Mouse (Mus musculus): ENCODE measurements around the gene Tmco3. TPM values are rescaled to one million over a fixed set of nuclear protein-coding genes. Genes with fewer than 3 reads are reported as not detected.
"Not testable (repeated sequence)": the region's sequence is repeated elsewhere in the genome, so short reads cannot be mapped to it uniquely, and the experiment has no call there.

Gene Tmco3
- total and polyA plus RNA-seq, 2 experiments from 2014 or later = 10.8 to 16.7 TPM

DNA sequence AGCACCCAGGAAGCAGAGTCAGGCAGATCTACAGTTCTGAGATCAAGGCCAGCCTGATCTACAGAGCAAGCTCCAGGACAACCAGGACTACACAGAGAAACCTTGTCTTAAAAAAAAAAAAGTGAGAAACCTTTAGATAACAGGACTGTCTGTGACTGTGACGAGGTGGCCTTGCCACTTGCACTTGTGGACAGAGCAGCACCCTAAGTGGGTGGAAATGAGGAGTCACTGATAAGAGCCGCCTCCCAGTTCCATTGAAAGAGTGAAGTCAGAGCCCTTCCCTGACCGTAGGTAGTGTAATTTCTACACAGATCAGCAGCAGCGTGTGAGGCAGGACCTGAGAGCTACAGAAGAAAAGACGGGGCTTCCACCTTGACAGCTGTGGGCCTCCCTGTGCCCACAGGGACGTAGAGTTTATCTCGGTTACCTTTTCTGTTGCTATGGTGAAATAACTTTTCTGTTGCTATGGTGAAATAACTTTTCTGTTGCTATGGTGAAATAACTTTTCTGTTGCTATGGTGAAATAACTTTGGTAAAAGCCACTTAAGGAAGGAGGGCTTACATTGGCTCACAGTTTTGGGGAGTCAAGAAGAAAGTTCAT is 18.4 kb downstream of the Tmco3 start:
- no peak overlapping the region for H3K27ac ChIP-seq (ENCODE audit: low read depth)
- DNase-seq (ENCODE audit: low spot score) = no peak
- 54% methylated on average over 7 of the region's 7 CpGs for WGBS
- H3K4me2 ChIP-seq (ENCODE audit: low read depth, low read length) = no peak overlapping the region
- H3K4me3 ChIP-seq (ENCODE audit: low read depth, low read length) = no peak overlapping the region
- no peaks in the 10 kb centered on the region for H3K9me3 ChIP-seq (replicated peaks; ENCODE audit: control insufficient read depth, low read length)
- no peak for ATAC-seq (ENCODE audit: insufficient read depth, low read depth)
- H3K36me3 ChIP-seq (replicated peaks; ENCODE audit: control insufficient read depth, insufficient read depth, low read length) = peaks cover 45% of the 10 kb centered on the region
- TF ChIP-seq EP300 (IDR thresholded peaks at IDR 0.05; ENCODE audit: low read depth) (no peak), CTCF (IDR thresholded peaks at IDR 0.05; ENCODE audit: low read depth) (no peak)
- no peak overlapping the region for H3K9ac ChIP-seq (replicated peaks; ENCODE audit: low read depth, low read length)
- H3K4me1 ChIP-seq (ENCODE audit: control insufficient read depth, insufficient read depth) = no peaks in the 10 kb centered on the region
- no peaks in the 10 kb centered on the region for H3K27me3 ChIP-seq (ENCODE audit: control insufficient read depth, insufficient read depth, low read length)

GRCm38 (mm10) chr8:13306916-13307315 is 18.9 kb downstream of the Tmco3 start:
- H3K4me3 ChIP-seq (ENCODE audit: low read depth, low read length) = no peak overlapping the region
- no peaks in the 10 kb centered on the region for H3K4me1 ChIP-seq (ENCODE audit: control insufficient read depth, insufficient read depth)
- H3K27ac ChIP-seq (ENCODE audit: low read depth) = no peak overlapping the region
- TF ChIP-seq CTCF (IDR thresholded peaks at IDR 0.05; ENCODE audit: low read depth) (no peak), EP300 (IDR thresholded peaks at IDR 0.05; ENCODE audit: low read depth) (no peak)
- H3K27me3 ChIP-seq (ENCODE audit: control insufficient read depth, insufficient read depth, low read length) = no peaks in the 10 kb centered on the region
- no peak for ATAC-seq (ENCODE audit: insufficient read depth, low read depth)
- H3K9me3 ChIP-seq (replicated peaks; ENCODE audit: control insufficient read depth, low read length) = no peaks in the 10 kb centered on the region
- 79% methylated on average over 9 of the region's 9 CpGs for WGBS
- H3K4me2 ChIP-seq (ENCODE audit: low read depth, low read length) = no peak overlapping the region
- DNase-seq (ENCODE audit: low spot score) = no peak
- H3K36me3 ChIP-seq (replicated peaks; ENCODE audit: control insufficient read depth, insufficient read depth, low read length) = peaks cover 40% of the 10 kb centered on the region
- H3K9ac ChIP-seq (replicated peaks; ENCODE audit: low read depth, low read length) = no peak overlapping the region

DNA sequence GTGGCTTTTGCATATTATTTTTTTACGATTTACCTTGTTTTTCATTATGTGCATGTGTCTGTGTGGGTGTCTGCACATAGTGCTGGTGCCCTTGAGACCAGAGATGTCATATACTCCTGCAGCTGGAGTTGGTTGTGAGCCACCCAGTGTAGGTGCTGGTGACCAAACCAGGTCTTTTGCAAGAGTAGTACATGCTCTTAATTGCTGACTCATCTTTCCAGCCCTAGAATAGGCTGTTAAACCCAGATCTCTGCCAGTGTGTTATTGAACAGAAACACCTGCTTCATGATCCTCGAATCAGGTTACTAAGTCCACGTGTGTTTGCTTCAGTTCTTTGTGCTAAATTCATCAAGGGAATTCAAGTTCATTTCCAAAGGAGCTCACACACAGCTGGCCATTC is 26.9 kb downstream of the Tmco3 start:
- Histone ChIP-seq H3K27me3 (ENCODE audit: control insufficient read depth, insufficient read depth, low read length) (no peaks in the 10 kb centered on the region), H3K4me3 (ENCODE audit: low read depth, low read length) (no peak overlapping the region), H3K36me3 (replicated peaks; ENCODE audit: control insufficient read depth, insufficient read depth, low read length) (peaks cover 46% of the 10 kb centered on the region), H3K27ac (ENCODE audit: low read depth) (no peak overlapping the region), H3K9ac (replicated peaks; ENCODE audit: low read depth, low read length) (no peak overlapping the region), H3K4me2 (ENCODE audit: low read depth, low read length) (no peak overlapping the region), H3K4me1 (ENCODE audit: control insufficient read depth, insufficient read depth) (no peaks in the 10 kb centered on the region), H3K9me3 (replicated peaks; ENCODE audit: control insufficient read depth, low read length) (no peaks in the 10 kb centered on the region)
- ATAC-seq (ENCODE audit: insufficient read depth, low read depth) (no peak), DNase-seq (ENCODE audit: low spot score) (no peak)
- WGBS = 82% methylated on average over 3 of the region's 3 CpGs
- TF ChIP-seq CTCF (IDR thresholded peaks at IDR 0.05; ENCODE audit: low read depth) (no peak), EP300 (IDR thresholded peaks at IDR 0.05; ENCODE audit: low read depth) (no peak)

- no peak for ATAC-seq (ENCODE audit: insufficient read depth, low read depth)
- Histone ChIP-seq H3K9ac (replicated peaks; ENCODE audit: low read depth, low read length) (no peak overlapping the region), H3K9me3 (replicated peaks; ENCODE audit: control insufficient read depth, low read length) (no peaks in the 10 kb centered on the region)
Measured at GRCm38 (mm10) chr8:13316671-13317070, 28.7 kb downstream of the Tmco3 start.

GRCm38 (mm10) chr8:13326598-13326997 is 38.6 kb downstream of the Tmco3 start:
- Histone ChIP-seq H3K27ac (ENCODE audit: low read depth) (no peak overlapping the region), H3K9ac (replicated peaks; ENCODE audit: low read depth, low read length) (no peak overlapping the region), H3K4me2 (ENCODE audit: low read depth, low read length) (no peak overlapping the region), H3K36me3 (replicated peaks; ENCODE audit: control insufficient read depth, insufficient read depth, low read length) (0 out of 2 replicates have a peak, but pooled peaks cover 7% of the 10 kb centered on the region), H3K27me3 (ENCODE audit: control insufficient read depth, insufficient read depth, low read length) (no peaks in the 10 kb centered on the region), H3K9me3 (replicated peaks; ENCODE audit: control insufficient read depth, low read length) (no peaks in the 10 kb centered on the region), H3K4me1 (ENCODE audit: control insufficient read depth, insufficient read depth) (no peaks in the 10 kb centered on the region), H3K4me3 (ENCODE audit: low read depth, low read length) (no peak overlapping the region)
- ATAC-seq (ENCODE audit: insufficient read depth, low read depth) (no peak), DNase-seq (ENCODE audit: low spot score) (peak; percentile 28)
- 34% methylated on average over 5 of the region's 5 CpGs for WGBS
- no peak for TF ChIP-seq EP300 (IDR thresholded peaks at IDR 0.05; ENCODE audit: low read depth)
- TF ChIP-seq CTCF (IDR thresholded peaks at IDR 0.05; ENCODE audit: low read depth) = peak; percentile 52

More at GRCm38 (mm10) chr8:13316671-13317070, 28.7 kb downstream of the Tmco3 start:
- no peaks in the 10 kb centered on the region for H3K27me3 ChIP-seq (ENCODE audit: control insufficient read depth, insufficient read depth, low read length)
- no peak overlapping the region for H3K4me3 ChIP-seq (ENCODE audit: low read depth, low read length)
- no peak overlapping the region for H3K27ac ChIP-seq (ENCODE audit: low read depth)
- peaks cover 50% of the 10 kb centered on the region for H3K36me3 ChIP-seq (replicated peaks; ENCODE audit: control insufficient read depth, insufficient read depth, low read length)
- TF ChIP-seq CTCF (IDR thresholded peaks at IDR 0.05; ENCODE audit: low read depth) (no peak), EP300 (IDR thresholded peaks at IDR 0.05; ENCODE audit: low read depth) (no peak)
- WGBS = 84% methylated on average over 10 of the region's 10 CpGs
- DNase-seq (ENCODE audit: low spot score) = no peak
- no peaks in the 10 kb centered on the region for H3K4me1 ChIP-seq (ENCODE audit: control insufficient read depth, insufficient read depth)
- H3K4me2 ChIP-seq (ENCODE audit: low read depth, low read length) = no peak overlapping the region

DNA sequence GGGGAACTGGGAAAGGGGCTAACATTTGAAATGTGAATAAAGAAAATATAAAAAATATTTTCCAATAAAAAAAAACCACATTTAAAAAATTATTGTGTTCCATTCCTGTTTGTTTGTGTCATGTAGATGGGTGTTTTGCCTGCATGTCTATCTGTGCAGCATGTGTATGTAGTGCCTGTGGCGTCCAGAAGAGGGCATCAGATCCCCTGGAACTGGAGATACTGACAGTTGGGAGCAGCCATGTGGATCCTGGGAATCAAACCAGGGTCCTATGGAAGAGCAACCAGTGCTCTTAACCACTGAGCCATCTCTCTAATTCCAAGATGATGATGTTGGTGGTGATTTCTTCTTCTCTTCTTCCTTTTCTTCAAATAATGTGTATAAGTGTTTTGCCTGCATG is 46.7 kb downstream of the Tmco3 start:
- DNase-seq (ENCODE audit: low spot score) (no peak), ATAC-seq (ENCODE audit: insufficient read depth, low read depth) (no peak)
- H3K9ac ChIP-seq (replicated peaks; ENCODE audit: low read depth, low read length) = no peak overlapping the region
- peaks cover 7% of the 10 kb centered on the region for H3K4me1 ChIP-seq (ENCODE audit: control insufficient read depth, insufficient read depth)
- no peaks in the 10 kb centered on the region for H3K9me3 ChIP-seq (replicated peaks; ENCODE audit: control insufficient read depth, low read length)
- no peak overlapping the region for H3K4me2 ChIP-seq (ENCODE audit: low read depth, low read length)
- WGBS = 32% methylated on average over 1 of the region's 1 CpGs
- no peak for TF ChIP-seq EP300 (IDR thresholded peaks at IDR 0.05; ENCODE audit: low read depth)
- TF ChIP-seq CTCF (IDR thresholded peaks at IDR 0.05; ENCODE audit: low read depth) = peak; percentile 14; the same call in 1 of the 2 replicates
- no peaks in the 10 kb centered on the region for H3K36me3 ChIP-seq (replicated peaks; ENCODE audit: control insufficient read depth, insufficient read depth, low read length)
- no peak overlapping the region for H3K4me3 ChIP-seq (ENCODE audit: low read depth, low read length)
- no peaks in the 10 kb centered on the region for H3K27me3 ChIP-seq (ENCODE audit: control insufficient read depth, insufficient read depth, low read length)
- H3K27ac ChIP-seq (ENCODE audit: low read depth) = no peak overlapping the region

- not testable (repeated sequence) for H3K4me2 ChIP-seq (ENCODE audit: low read depth, low read length); H3K4me3 ChIP-seq (ENCODE audit: low read depth, low read length); H3K27ac ChIP-seq (ENCODE audit: low read depth); ATAC-seq (ENCODE audit: insufficient read depth, low read depth); H3K27me3 ChIP-seq (ENCODE audit: control insufficient read depth, insufficient read depth, low read length); DNase-seq (ENCODE audit: low spot score); H3K9ac ChIP-seq (replicated peaks; ENCODE audit: low read depth, low read length); H3K9me3 ChIP-seq (replicated peaks; ENCODE audit: control insufficient read depth, low read length)
- peaks cover 18% of the 10 kb centered on the region; the same call in 1 of the 2 replicates for H3K36me3 ChIP-seq (replicated peaks; ENCODE audit: control insufficient read depth, insufficient read depth, low read length)
- peaks cover 12% of the 10 kb centered on the region for H3K4me1 ChIP-seq (ENCODE audit: control insufficient read depth, insufficient read depth)
- 67% methylated on average over 6 of the region's 6 CpGs for WGBS
Measured at GRCm38 (mm10) chr8:13337245-13337644, 49.3 kb downstream of the Tmco3 start.

Measured in heart, postnatal 0 days (tissue).